Mouse (Mus musculus) liver, embryonic 14.5 days (tissue): ENCODE measurements around the gene Mab21l2.

Experiments used
- CTCF ChIP-seq: IDR thresholded peaks from 2 replicates; pipeline ENCODE4 v1.5.1; 2016; ENCODE audit warnings: antibody characterized with exemption, low read depth, control low read depth
- EP300 ChIP-seq: IDR thresholded peaks from 2 replicates; pipeline ENCODE4 v1.6.1; 2016; ENCODE audit warnings: antibody characterized with exemption, low read depth

GRCm38 (mm10) chr3:86560281-86561022 is 12.0 kb upstream of the Mab21l2 start:
- TF ChIP-seq CTCF (no peak), EP300 (no peak)
